Mouse (Mus musculus) CH12.LX (cell line): Measurements from ENCODE around the gene Zfp750.

Experiments
- CTCF ChIP-seq, 2 experiments: IDR thresholded peaks in 1 of 2; conservative IDR thresholded peaks in 1 of 2; 2 replicates each; pipeline ENCODE4 v1.5.1; 2011 to 2012; ENCODE audit warnings: low read depth in 2 of 2, low read length in 2 of 2, improper control_type of control experiment in 1 of 2, inconsistent platforms in 1 of 2, mild to moderate bottlenecking in 1 of 2, moderate library complexity in 1 of 2
- EP300 ChIP-seq: IDR thresholded peaks from 2 replicates; pipeline ENCODE4 v1.6.1; 2011; ENCODE audit warnings: low read length, improper control_type of control experiment
- KAT2A ChIP-seq: IDR thresholded peaks from 2 replicates; pipeline ENCODE4 v1.6.1; 2012; ENCODE audit warnings: low read length, improper control_type of control experiment, inconsistent platforms; ENCODE audit not compliant: insufficient replicate concordance
- MAFK ChIP-seq: IDR thresholded peaks from 2 replicates; pipeline ENCODE4 v1.6.1; 2011; ENCODE audit warnings: low read length, improper control_type of control experiment; ENCODE audit not compliant: insufficient replicate concordance
- MAX ChIP-seq: IDR thresholded peaks from 2 replicates; pipeline ENCODE4 v1.6.1; 2011; ENCODE audit warnings: low read length, improper control_type of control experiment
- MXI1 ChIP-seq: IDR thresholded peaks from 2 replicates; pipeline ENCODE4 v1.6.1; 2011; ENCODE audit warnings: mild to moderate bottlenecking, low read depth, low read length, improper control_type of control experiment
- NELFE ChIP-seq: IDR thresholded peaks from 2 replicates; pipeline ENCODE4 v1.6.1; 2011; ENCODE audit warnings: low read depth, low read length, improper control_type of control experiment
- POLR2A ChIP-seq: IDR thresholded peaks from 2 replicates; pipeline ENCODE4 v1.6.1; 2011; ENCODE audit warnings: low read depth, mild to moderate bottlenecking, improper control_type of control experiment, low read length
- SIN3A ChIP-seq: IDR thresholded peaks from 2 replicates; pipeline ENCODE4 v1.6.1; 2012; ENCODE audit warnings: low read length, improper control_type of control experiment, inconsistent platforms
- ZNF384 ChIP-seq: IDR thresholded peaks from 2 replicates; pipeline ENCODE4 v1.6.1; 2012; ENCODE audit warnings: low read depth, low read length, improper control_type of control experiment, inconsistent platforms

GRCm38 (mm10) chr11:121548996-121549842, 30.1 kb upstream of the Zfp750 start:
- TF ChIP-seq POLR2A (no peak), MAFK (no peak), CTCF (conservative IDR thresholded peaks at IDR 0.05 in 1 of 2, IDR thresholded peaks at IDR 0.05 in 1 of 2; ENCODE audit: low read depth in 2 of 2, low read length in 2 of 2) (no peak), ZNF384 (no peak), MXI1 (no peak), SIN3A (no peak), EP300 (no peak), KAT2A (no peak), NELFE (no peak), MAX (no peak)
